Mouse (Mus musculus) cortical plate, adult 2 months (tissue): Measurements from ENCODE around the gene Cel. TPM values are rescaled to one million over a fixed set of nuclear protein-coding genes. Genes with fewer than 3 reads are reported as not detected.

Source experiments
- H3K27ac ChIP-seq: fragments of 200-500 bp; 2 replicates; pipeline ENCODE4 v1.5.1; 2012; ENCODE audit warnings: low read length, control low read depth, inconsistent platforms; ENCODE audit not compliant: insufficient read depth
- H3K4me1 ChIP-seq: fragments of 200-500 bp; 2 replicates; pipeline ENCODE4 v1.6.1; 2011; ENCODE audit warnings: low read length; ENCODE audit not compliant: control insufficient read depth, insufficient read depth
- H3K4me3 ChIP-seq: fragments of 200-500 bp; 2 replicates; pipeline ENCODE4 v1.5.1; 2011; ENCODE audit warnings: mild to moderate bottlenecking, low read length, control low read depth; ENCODE audit not compliant: insufficient read depth
- CTCF ChIP-seq: fragments of 200-500 bp; IDR thresholded peaks from 2 replicates; pipeline ENCODE4 v1.5.1; 2011; ENCODE audit warnings: mild to moderate bottlenecking, control low read depth, low read length; ENCODE audit not compliant: insufficient read depth; ENCODE audit errors: extremely low read depth
- POLR2A ChIP-seq: fragments of 200-500 bp; IDR thresholded peaks from 2 replicates; pipeline ENCODE4 v1.6.1; 2011; ENCODE audit warnings: mild to moderate bottlenecking, low read length, control low read depth; ENCODE audit not compliant: insufficient read depth; ENCODE audit errors: extremely low read depth
- polyA plus RNA-seq: library from polyadenylated mRNA; depleted of rRNA; stranded (reverse); fragments of >200 nt; gene quantifications from 2 replicates; pipeline ENCODE4 v1.2.3, GENCODE M21; 2012

The Cel gene
- polyA plus RNA-seq, 1 experiment, result 0.06 TPM

GRCm38 (mm10) chr2:28538817-28539128 is 24.4 kb downstream of the Cel start:
- no peak overlapping the region for H3K4me3 ChIP-seq
- no peak for TF ChIP-seq CTCF
- TF ChIP-seq POLR2A, result no peak
- H3K27ac ChIP-seq, result peak overlapping the region; percentile 85
- peaks cover 28% of the 10 kb centered on the region for H3K4me1 ChIP-seq

GRCm38 (mm10) chr2:28537995-28538816 is 25.0 kb downstream of the Cel start:
- Histone ChIP-seq H3K27ac (0 out of 2 replicates have a peak overlapping the region, but pooled peaks have one; percentile 44), H3K4me3 (no peak overlapping the region), H3K4me1 (peaks cover 28% of the 10 kb centered on the region)
- TF ChIP-seq POLR2A (no peak), CTCF (no peak)

- TF ChIP-seq POLR2A, result no peak
- TF ChIP-seq CTCF, result no peak
- Histone ChIP-seq H3K4me3 (no peak overlapping the region), H3K4me1 (peaks cover 31% of the 10 kb centered on the region), H3K27ac (peak overlapping the region; percentile 35; the same call in 1 of the 2 replicates)
Measured at GRCm38 (mm10) chr2:28537634-28537920, 25.6 kb downstream of the Cel start.

- TF ChIP-seq CTCF (no peak), POLR2A (no peak)
- no peak overlapping the region for H3K4me3 ChIP-seq
Measured at GRCm38 (mm10) chr2:28536766-28537633, 26.2 kb downstream of the Cel start.

GRCm38 (mm10) chr2:28536166-28536565 is 27.0 kb downstream of the Cel start:
- Histone ChIP-seq H3K27ac (peak overlapping the region; percentile 60), H3K4me1 (peaks cover 31% of the 10 kb centered on the region), H3K4me3 (peak overlapping the region; percentile 91; the same call in 1 of the 2 replicates)
- no peak for TF ChIP-seq POLR2A
- TF ChIP-seq CTCF, result no peak

More at GRCm38 (mm10) chr2:28536766-28537633, 26.2 kb downstream of the Cel start:
- H3K27ac ChIP-seq, result peak overlapping the region; percentile 60; the same call in 1 of the 2 replicates
- H3K4me1 ChIP-seq, result peaks cover 31% of the 10 kb centered on the region

GRCm38 (mm10) chr2:28535650-28536049 is 27.6 kb downstream of the Cel start:
- Histone ChIP-seq H3K4me3 (peak overlapping the region; percentile 91), H3K4me1 (peaks cover 31% of the 10 kb centered on the region), H3K27ac (peak overlapping the region; percentile 93)
- TF ChIP-seq POLR2A (no peak), CTCF (no peak)

GRCm38 (mm10) chr2:28535263-28535540 is 28.0 kb downstream of the Cel start:
- Histone ChIP-seq H3K27ac (peak overlapping the region; percentile 93), H3K4me1 (peaks cover 32% of the 10 kb centered on the region), H3K4me3 (peak overlapping the region; percentile 91)
- TF ChIP-seq POLR2A (no peak), CTCF (no peak)

GRCm38 (mm10) chr2:28534436-28535262 is 28.6 kb downstream of the Cel start:
- Histone ChIP-seq H3K27ac (peak overlapping the region; percentile 93), H3K4me3 (peak overlapping the region; percentile 91), H3K4me1 (peaks cover 31% of the 10 kb centered on the region)
- TF ChIP-seq CTCF, result no peak
- no peak for TF ChIP-seq POLR2A

- Histone ChIP-seq H3K4me3 (peak overlapping the region; percentile 91), H3K4me1 (peaks cover 26% of the 10 kb centered on the region), H3K27ac (peak overlapping the region; percentile 93)
Measured at GRCm38 (mm10) chr2:28533901-28534435, 29.2 kb downstream of the Cel start.

More at GRCm38 (mm10) chr2:28533901-28534435, 29.2 kb downstream of the Cel start:
- TF ChIP-seq CTCF, result no peak
- TF ChIP-seq POLR2A, result no peak
